ENCODE assay signal across 8 mouse cellular contexts in the genomic region with DNA sequence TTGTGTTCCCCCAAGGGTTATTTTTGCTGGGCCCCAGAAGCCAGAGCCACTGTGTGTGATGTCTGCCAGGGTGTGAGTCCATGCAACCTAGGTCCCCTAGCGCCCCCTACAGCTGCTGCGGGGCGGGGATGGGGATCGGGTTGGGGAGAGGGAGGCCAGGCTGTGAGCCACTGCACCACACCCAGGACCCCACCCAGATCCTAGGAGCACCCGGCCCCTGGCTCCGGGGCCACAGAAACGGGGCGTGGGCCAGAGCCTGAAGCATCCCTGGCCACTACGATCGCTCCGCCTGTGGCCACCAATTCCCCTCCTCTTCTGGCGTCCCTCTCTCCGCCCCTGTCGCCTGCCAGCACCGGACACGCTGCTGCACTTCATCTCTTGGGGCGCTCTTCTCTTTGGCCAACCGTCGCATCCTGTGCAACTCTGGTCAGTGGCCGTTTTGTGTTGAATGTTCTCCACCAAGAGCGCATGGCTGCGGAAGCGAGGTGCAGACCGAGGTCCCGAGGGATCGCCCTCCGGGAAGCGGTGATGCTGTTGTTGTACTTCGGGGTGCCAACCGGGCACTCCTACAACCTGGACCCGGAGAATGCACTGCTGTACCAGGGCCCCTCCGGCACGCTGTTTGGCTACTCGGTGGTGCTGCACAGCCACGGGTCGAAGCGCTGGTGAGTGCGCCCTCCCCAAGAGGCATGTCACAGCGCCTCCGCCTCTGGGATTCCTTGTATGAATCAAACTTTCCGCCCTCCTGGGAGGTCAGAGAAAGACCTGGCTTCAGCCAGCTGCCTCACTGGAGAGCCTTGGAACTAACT. TPM values are rescaled to one million over a fixed set of nuclear protein-coding genes. Genes with fewer than 3 reads are reported as not detected.
DNase-seq lines count a peak whose midpoint lies in the region; ATAC-seq lines count a peak whose summit lies in the region.

A gene (plus strand): TSS at position 235 of the 809 bp plus-strand sequence.

- peak within 1 kb of the TSS; percentile 98 for H3K4me3 ChIP-seq in megakaryocyte, embryonic 14.5 days (replicated peaks)

- DNase-seq in adrenal gland, adult 8-10 months, result peak; percentile 26
- peak; percentile 83 for DNase-seq in embryo, embryonic 10.5 days (ENCODE audit: low spot score)
- DNase-seq in gastrocnemius, postnatal 14 days, result peak; percentile 54
- peak; percentile 34 to 86 for DNase-seq in left cerebral cortex, postnatal 10 days (ENCODE audit: extremely low spot score in 1 of 2, low spot score in 2 of 2)
- peak; percentile 79 to 82 for DNase-seq in right cerebral cortex, adult 2 months (ENCODE audit: low spot score in 2 of 2)
- DNase-seq in urinary bladder, postnatal 25 days (ENCODE audit: low spot score), result peak; percentile 26

- H3K27me3 ChIP-seq in megakaryocyte, embryonic 14.5 days (replicated peaks), result no peaks in the 10 kb centered on the region

- no peaks in the 10 kb centered on the region for H3K36me3 ChIP-seq in megakaryocyte, embryonic 14.5 days (replicated peaks; ENCODE audit: low read length)

- ATAC-seq in inflammation-experienced regulatory T-cells, adult 6 months, result peak; percentile 64

- intact Hi-C loops in gastrocnemius, postnatal 14 days (cut with DNase I; ENCODE audit: low total_unique reads), result no loop called here
- intact Hi-C loops in left cerebral cortex, postnatal 10 days (cut with DNase I), result loop anchor here (5.0 kb wide), 1 partner anchor 293 kb away; no protein-coding TSS in a partner anchor

- peaks cover 77% of the 10 kb centered on the region for H3K4me1 ChIP-seq in megakaryocyte, embryonic 14.5 days

- H3K9me3 ChIP-seq in megakaryocyte, embryonic 14.5 days, result no peaks in the 10 kb centered on the region

RNA-seq across cellular contexts. Expression of the gene that starts here (rescaled TPM):
- 1 to 10 TPM; 1.7 to 5.7 (median 3.3) TPM for total RNA-seq in adrenal gland, adult 8-10 months (2022)
- total RNA-seq in gastrocnemius, postnatal 14 days (2021), result 1 to 10 TPM; 2.9 to 3.9 TPM
- 100 to 1,000 TPM; 202 to 296 (median 279) TPM for polyA plus RNA-seq in inflammation-experienced regulatory T-cells, adult 6 months (2017; shearing (Covaris generic))
- 10 to 100 TPM; 12.2 to 12.3 TPM for total RNA-seq in left cerebral cortex, postnatal 10 days (2021)
- 1.6 TPM in 1 of 2 replicates, not detected in the other for polyA plus RNA-seq in megakaryocyte, embryonic 14.5 days (2012; ENCODE audit: insufficient read depth, low replicate concordance)

Comparison
In these comparisons a context has a peak if more than half of its experiments do, and no peak if none do; other contexts are left out.
1. Peak in every context shown above with its lines: DNase-seq, ATAC-seq and H3K4me3 ChIP-seq.
2. RNA of the gene that starts here (polyA plus RNA-seq): 202 to 296 TPM in inflammation-experienced regulatory T-cells, adult 6 months; 1.6 TPM in megakaryocyte, embryonic 14.5 days; every median in the first group is over 10 times any median in the second.
3. DNase-seq: peak in every context shown above with its lines; median percentile 83 in embryo, embryonic 10.5 days; 80 in right cerebral cortex, adult 2 months; 60 in left cerebral cortex, postnatal 10 days; 54 in gastrocnemius, postnatal 14 days; 26 in adrenal gland, adult 8-10 months; 26 in urinary bladder, postnatal 25 days.